Mouse (Mus musculus): ENCODE results near the gene Avl9. TPM values are rescaled to one million over a fixed set of nuclear protein-coding genes. Genes with fewer than 3 reads are reported as not detected.

The Avl9 gene
- 3.1 and 5.1 TPM in 2 replicates for polyA plus RNA-seq (2012; rRNA removed; ENCODE audit: low replicate concordance)

DNA sequence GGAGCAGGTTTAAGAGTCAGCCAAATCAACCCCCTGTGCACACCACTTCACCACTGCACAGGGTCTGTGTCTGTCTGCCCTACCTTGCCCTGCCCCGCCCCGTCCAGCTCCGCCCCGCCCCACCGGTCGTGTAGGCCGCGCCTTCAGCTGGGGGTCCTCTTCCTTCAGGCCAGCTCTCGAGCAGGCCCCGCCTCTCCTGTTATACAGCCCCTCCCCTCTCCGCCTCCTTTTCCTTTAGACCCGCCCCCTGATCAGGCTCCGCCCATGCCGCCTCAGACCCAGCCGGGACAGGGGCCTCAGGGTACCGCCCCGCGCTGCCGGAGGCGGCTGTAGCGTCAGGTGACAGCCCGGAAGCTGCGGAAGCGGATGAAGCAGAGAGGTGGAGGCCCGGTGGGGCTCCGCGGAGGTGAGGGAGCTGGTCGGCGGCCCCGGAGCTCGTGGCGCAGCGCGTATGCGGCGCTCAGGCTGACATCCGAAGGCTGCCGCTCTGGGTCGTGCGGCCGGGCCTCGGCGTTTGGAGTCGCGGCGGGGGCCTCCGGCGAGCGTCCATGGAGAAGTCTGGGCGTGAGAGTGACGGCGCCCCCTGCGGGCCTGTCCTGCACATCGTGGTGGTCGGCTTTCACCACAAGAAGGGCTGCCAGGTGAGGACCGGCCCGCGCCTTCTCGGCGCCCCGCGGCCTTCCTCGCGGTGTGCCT, at the start of gene Avl9:
TSS of gene Avl9 (plus strand) at position 326 of the 696 bp plus-strand sequence.

DNA sequence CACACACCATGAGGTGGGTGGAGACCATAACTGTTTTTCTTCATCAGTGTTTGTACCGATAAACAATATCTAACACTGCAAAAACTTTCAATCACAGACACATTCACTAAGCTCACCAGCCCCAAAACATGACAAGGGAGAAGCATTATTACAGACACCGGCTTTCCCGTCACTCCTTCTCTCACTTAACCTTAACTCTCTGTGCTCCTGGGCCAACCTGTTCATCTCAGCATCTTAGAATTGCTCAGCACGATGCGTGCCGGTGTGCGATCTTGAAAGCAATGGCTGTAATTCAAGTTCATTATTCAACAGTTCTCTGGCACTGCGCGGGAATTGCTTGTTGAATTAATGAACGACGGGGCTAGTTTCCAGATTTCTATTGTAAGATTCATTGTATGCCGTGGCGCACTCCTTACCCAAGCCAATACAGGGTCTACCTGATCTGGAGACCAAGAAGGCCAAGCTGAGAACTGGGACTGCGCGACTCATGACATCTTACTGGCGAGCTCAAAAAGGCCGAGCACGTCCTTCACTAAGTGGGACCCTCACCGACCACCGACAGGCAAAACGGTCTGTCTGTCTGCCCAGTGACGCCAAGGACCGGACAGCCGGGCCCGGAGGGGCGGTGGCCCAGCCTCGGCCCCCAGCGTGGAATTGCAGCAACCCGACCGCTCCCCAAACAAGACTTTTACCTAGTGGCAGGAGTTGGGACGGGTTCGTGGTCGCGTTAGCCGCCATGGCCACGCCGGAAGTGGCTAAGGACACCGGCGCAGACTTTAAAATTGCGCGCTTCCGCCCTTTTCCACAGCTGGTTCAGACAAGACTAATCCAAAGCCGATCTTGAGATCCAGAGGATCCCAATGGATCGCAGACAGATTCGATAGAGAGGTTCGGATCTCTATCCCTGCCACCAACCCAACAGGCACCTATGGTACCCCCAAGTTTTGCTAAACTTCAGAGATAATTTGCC, 10.5 kb upstream of the Avl9 start, which contains the start of gene Lsm5:
TSS of gene Lsm5 (minus strand) at position 780 of the 970 bp plus-strand sequence.

GRCm38 (mm10) chr6:56797311-56798151, 82.8 kb downstream of the Avl9 start, which contains the start of gene Kbtbd2:
Gene Kbtbd2, minus strand, starts transcription at chr6:56797813.

Other genes starting within 250 kb of the Avl9 start
- 0.26 and 0.64 TPM in 2 replicates for gene Pde1c, start 145.8 kb upstream of the Avl9 start, polyA plus RNA-seq (2012; rRNA removed; ENCODE audit: low replicate concordance)
- gene Lsm5, start 10.2 kb upstream of the Avl9 start, polyA plus RNA-seq (2012; rRNA removed; ENCODE audit: low replicate concordance), result 0.50 and 0.67 TPM in 2 replicates
- 1.7 TPM in 2 replicates for gene Kbtbd2, start 82.9 kb downstream of the Avl9 start, polyA plus RNA-seq (2012; rRNA removed; ENCODE audit: low replicate concordance)
- 9.3 and 9.4 TPM in 2 replicates for gene Fkbp9, start 117.2 kb downstream of the Avl9 start, polyA plus RNA-seq (2012; rRNA removed; ENCODE audit: low replicate concordance)
- 1.0 and 5.4 TPM in 2 replicates for gene Nt5c3, start 209.0 kb downstream of the Avl9 start, polyA plus RNA-seq (2012; rRNA removed; ENCODE audit: low replicate concordance)
- gene Vmn1r4, start 209.1 kb downstream of the Avl9 start, polyA plus RNA-seq (2012; rRNA removed; ENCODE audit: low replicate concordance), result not detected in 2 replicates

All from duodenum, adult 2 months (tissue).